Mouse (Mus musculus) cerebellum, adult 2 months (tissue): ENCODE measurements around the gene Oxtr. TPM values are rescaled to one million over a fixed set of nuclear protein-coding genes. Genes with fewer than 3 reads are reported as not detected.
A peak's percentile ranks its signal among the peaks of the same experiment; 100 is the strongest.

Source experiments
- DNase-seq, 2 experiments: peaks; one replicate each; pipeline ENCODE4 v3.0.0; 2021
- H3K27ac ChIP-seq: fragments of 200-500 bp; 2 replicates; pipeline ENCODE4 v1.5.1; 2012; ENCODE audit warnings: low read length, control low read depth, inconsistent platforms; ENCODE audit not compliant: insufficient read depth
- H3K27me3 ChIP-seq: fragments of 200-500 bp; 2 replicates; pipeline ENCODE4 v1.6.1; 2012; ENCODE audit warnings: inconsistent platforms, mild to moderate bottlenecking, low read length, moderate library complexity; ENCODE audit not compliant: control insufficient read depth, insufficient read depth
- H3K4me1 ChIP-seq: fragments of 200-500 bp; 2 replicates; pipeline ENCODE4 v1.6.1; 2011; ENCODE audit warnings: low read length; ENCODE audit not compliant: control insufficient read depth, insufficient read depth
- H3K4me3 ChIP-seq: fragments of 200-500 bp; replicated peaks from 2 replicates; pipeline ENCODE3; 2011; ENCODE audit warnings: mild to moderate bottlenecking, low read depth, low read length, control low read depth; ENCODE audit not compliant: insufficient read depth
- CTCF ChIP-seq: fragments of 200-500 bp; IDR thresholded peaks from 2 replicates; pipeline ENCODE4 v1.5.1; 2011; ENCODE audit warnings: low read depth, mild to moderate bottlenecking, control low read depth, low read length, moderate library complexity, borderline replicate concordance; ENCODE audit not compliant: insufficient read depth
- POLR2A ChIP-seq: fragments of 200-500 bp; IDR thresholded peaks from 2 replicates; pipeline ENCODE4 v1.6.1; 2011; ENCODE audit warnings: low read length, control low read depth, borderline replicate concordance; ENCODE audit not compliant: insufficient read depth
- WGBS: fragments of 180-500 bp; shearing (Covaris S2); methylation state at CpG from one replicate; pipeline ENCODE4 v1.1.7; 2018; 5-methylcytosine and 5-hydroxymethylcytosine counted together
- polyA plus RNA-seq: library from polyadenylated mRNA; depleted of rRNA; stranded (reverse); fragments of >200 nt; gene quantifications from 2 replicates; pipeline ENCODE4 v1.2.3, GENCODE M21; 2012; rRNA removed

Oxtr gene
- polyA plus RNA-seq, result 0.81 and 0.88 TPM in 2 replicates

GRCm38 (mm10) chr6:112489910-112490559 is at the start of gene Oxtr:
Gene Oxtr, minus strand, starts transcription at chr6:112489943.
- H3K4me1 ChIP-seq, result 0 out of 2 replicates have a peak, but pooled peaks cover 3% of the 10 kb centered on the region
- H3K4me3 ChIP-seq, result peak within 1 kb of the TSS; percentile 33
- no peak within 1 kb of the TSS for H3K27ac ChIP-seq
- DNase-seq, result no peak
- H3K27me3 ChIP-seq, result no peaks in the 10 kb centered on the region; the same call in 1 of the 2 replicates
- TF ChIP-seq POLR2A (no peak), CTCF (no peak)
- WGBS, result 6% methylated on average over 24 of the region's 24 CpGs

GRCm38 (mm10) chr6:112525434-112525833 is 35.7 kb upstream of the Oxtr start:
- no peaks in the 10 kb centered on the region for H3K27me3 ChIP-seq
- H3K27ac ChIP-seq, result no peak overlapping the region
- DNase-seq, result no peak
- no peak overlapping the region for H3K4me3 ChIP-seq
- 87% methylated on average over 5 of the region's 5 CpGs for WGBS
- no peaks in the 10 kb centered on the region for H3K4me1 ChIP-seq
- TF ChIP-seq POLR2A (no peak), CTCF (no peak)

- Histone ChIP-seq H3K4me1 (no peaks in the 10 kb centered on the region), H3K4me3 (no peak overlapping the region), H3K27me3 (no peaks in the 10 kb centered on the region), H3K27ac (no peak overlapping the region)
- no peak for DNase-seq
- TF ChIP-seq POLR2A, result no peak
- TF ChIP-seq CTCF, result no peak
- 64% methylated on average over 10 of the region's 10 CpGs for WGBS
Measured at GRCm38 (mm10) chr6:112524459-112524858, 34.7 kb upstream of the Oxtr start.

- no peak for TF ChIP-seq POLR2A
- TF ChIP-seq CTCF, result no peak
- Histone ChIP-seq H3K27me3 (no peaks in the 10 kb centered on the region), H3K4me3 (no peak overlapping the region), H3K27ac (no peak overlapping the region), H3K4me1 (no peaks in the 10 kb centered on the region)
- DNase-seq, result no peak
- WGBS, result 88% methylated on average over 3 of the region's 3 CpGs
Measured at GRCm38 (mm10) chr6:112517991-112518390, 28.2 kb upstream of the Oxtr start.

GRCm38 (mm10) chr6:112517572-112517971 is 27.8 kb upstream of the Oxtr start:
- TF ChIP-seq CTCF, result no peak
- TF ChIP-seq POLR2A, result no peak
- Histone ChIP-seq H3K4me1 (no peaks in the 10 kb centered on the region), H3K27ac (no peak overlapping the region), H3K4me3 (no peak overlapping the region), H3K27me3 (no peaks in the 10 kb centered on the region)
- DNase-seq, result no peak
- WGBS, result 78% methylated on average over 3 of the region's 3 CpGs

GRCm38 (mm10) chr6:112516496-112516895 is 26.8 kb upstream of the Oxtr start:
- DNase-seq, result no peak
- Histone ChIP-seq H3K4me1 (no peaks in the 10 kb centered on the region), H3K4me3 (no peak overlapping the region), H3K27me3 (no peaks in the 10 kb centered on the region), H3K27ac (no peak overlapping the region)
- TF ChIP-seq CTCF, result no peak
- TF ChIP-seq POLR2A, result no peak
- 36% methylated on average over 1 of the region's 1 CpGs for WGBS

- H3K4me1 ChIP-seq, result no peaks in the 10 kb centered on the region; the same call in 1 of the 2 replicates
- DNase-seq, result no peak
- 62% methylated on average over 6 of the region's 6 CpGs for WGBS
- H3K27ac ChIP-seq, result no peak overlapping the region
- no peak overlapping the region for H3K4me3 ChIP-seq
- TF ChIP-seq CTCF (no peak), POLR2A (no peak)
- no peaks in the 10 kb centered on the region for H3K27me3 ChIP-seq
Measured at GRCm38 (mm10) chr6:112514591-112514990, 24.8 kb upstream of the Oxtr start.

GRCm38 (mm10) chr6:112510346-112510745 is 20.6 kb upstream of the Oxtr start:
- Histone ChIP-seq H3K27me3 (no peaks in the 10 kb centered on the region; the same call in 1 of the 2 replicates), H3K4me1 (no peaks in the 10 kb centered on the region; the same call in 1 of the 2 replicates), H3K4me3 (no peak overlapping the region), H3K27ac (no peak overlapping the region)
- peak in 1 of 2 experiments; percentile 29 for DNase-seq
- 10% methylated on average over 4 of the region's 4 CpGs for WGBS
- TF ChIP-seq CTCF (no peak), POLR2A (no peak)
